Mouse (Mus musculus) heart, embryonic 10.5 days (tissue): Measurements from ENCODE around the gene H2al3. TPM values are rescaled to one million over a fixed set of nuclear protein-coding genes. Genes with fewer than 3 reads are reported as not detected.

Experiments used
- DNase-seq: peaks from one replicate; pipeline ENCODE4 v3.0.0-alpha.2; 2017; ENCODE audit warnings: low spot score
- H3K27ac ChIP-seq: fragments of 300-500 bp; sonication (generic); 2 replicates; pipeline ENCODE4 v1.5.1; 2016; ENCODE audit warnings: mild to moderate bottlenecking
- H3K27me3 ChIP-seq: fragments of 300-500 bp; sonication (generic); 2 replicates; pipeline ENCODE4 v1.6.1; 2016; ENCODE audit warnings: mild to moderate bottlenecking; ENCODE audit not compliant: poor library complexity, insufficient read depth, severe bottlenecking
- H3K36me3 ChIP-seq: fragments of 300-500 bp; sonication (generic); 2 replicates; pipeline ENCODE4 v1.6.1; 2016; ENCODE audit warnings: mild to moderate bottlenecking, moderate library complexity
- H3K4me1 ChIP-seq: fragments of 300-500 bp; sonication (generic); 2 replicates; pipeline ENCODE4 v1.6.1; 2016; ENCODE audit warnings: mild to moderate bottlenecking
- H3K4me3 ChIP-seq: fragments of 300-500 bp; sonication (generic); 2 replicates; pipeline ENCODE4 v1.5.1; 2016; ENCODE audit warnings: mild to moderate bottlenecking, moderate library complexity
- H3K9me3 ChIP-seq: fragments of 300-500 bp; sonication (generic); 2 replicates; pipeline ENCODE4 v1.6.1; 2016; ENCODE audit warnings: mild to moderate bottlenecking, moderate library complexity
- WGBS: fragments of 180-500 bp; shearing (Covaris S2); methylation state at CpG from one replicate; pipeline ENCODE4 v1.1.7; 2016; 5-methylcytosine and 5-hydroxymethylcytosine counted together
- polyA plus RNA-seq: library from polyadenylated mRNA; unstranded; fragments of >200 nt; fragmentation: Nextera tagmentation; extraction: Ambion mirVana; gene quantifications from 2 replicates; pipeline ENCODE4 v1.2.1, GENCODE M21; 2016

The H2al3 gene
- polyA plus RNA-seq: not detected in 2 replicates

DNA sequence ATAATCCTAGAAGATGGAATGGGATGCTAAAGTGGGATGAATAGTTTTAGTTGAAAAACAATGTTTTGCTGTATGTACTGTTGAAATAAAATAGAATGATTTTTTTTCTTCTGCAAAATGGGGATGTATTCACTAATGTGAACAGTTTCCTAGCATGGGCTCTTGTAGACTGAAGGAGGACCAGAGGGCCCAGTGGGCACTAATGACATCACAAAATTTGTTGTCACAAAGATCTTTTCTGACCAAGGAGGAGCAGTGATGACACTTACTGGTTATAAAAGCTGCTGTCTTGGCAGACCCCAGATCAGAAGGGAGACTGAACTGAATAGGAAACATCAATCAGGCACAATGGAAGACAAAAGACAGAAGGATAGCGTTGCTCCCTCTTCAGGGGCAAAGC, at the start of gene H2al3:
H2al3 (plus strand) TSS at position 301 of the 400 bp plus-strand sequence.
- no peaks in the 10 kb centered on the region for H3K27me3 ChIP-seq
- no peak within 1 kb of the TSS for H3K27ac ChIP-seq
- H3K36me3 ChIP-seq: no peaks in the 10 kb centered on the region
- no peaks in the 10 kb centered on the region for H3K4me1 ChIP-seq
- 38% methylated on average over 1 of the region's 1 CpGs for WGBS
- H3K9me3 ChIP-seq: no peaks in the 10 kb centered on the region
- H3K4me3 ChIP-seq: no peak within 1 kb of the TSS
- DNase-seq: no peak

DNA sequence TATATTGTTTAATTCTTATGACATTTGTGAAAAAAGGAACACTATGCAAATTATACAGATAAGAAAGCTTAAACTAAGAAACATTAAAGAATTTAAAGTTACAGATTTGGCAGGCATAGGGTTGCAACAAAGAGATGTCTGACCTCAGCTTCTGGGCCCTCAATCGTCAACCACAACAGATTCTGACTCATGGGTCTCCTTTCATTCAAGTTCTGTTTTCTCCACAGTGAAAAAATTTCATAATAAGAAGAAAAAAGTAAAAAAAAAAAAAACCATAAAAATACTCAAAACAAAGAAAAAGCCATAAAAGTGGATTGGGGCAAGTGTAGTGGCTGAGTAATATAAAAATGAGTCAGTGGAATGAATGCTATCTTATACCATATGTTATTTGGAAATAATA, 39.4 kb upstream of the H2al3 start:
- Histone ChIP-seq H3K9me3 (no peaks in the 10 kb centered on the region), H3K36me3 (no peaks in the 10 kb centered on the region), H3K27ac (no peak overlapping the region), H3K27me3 (no peaks in the 10 kb centered on the region), H3K4me1 (no peaks in the 10 kb centered on the region), H3K4me3 (no peak overlapping the region)
- DNase-seq: no peak
- WGBS: 75% methylated on average over 1 of the region's 1 CpGs

DNA sequence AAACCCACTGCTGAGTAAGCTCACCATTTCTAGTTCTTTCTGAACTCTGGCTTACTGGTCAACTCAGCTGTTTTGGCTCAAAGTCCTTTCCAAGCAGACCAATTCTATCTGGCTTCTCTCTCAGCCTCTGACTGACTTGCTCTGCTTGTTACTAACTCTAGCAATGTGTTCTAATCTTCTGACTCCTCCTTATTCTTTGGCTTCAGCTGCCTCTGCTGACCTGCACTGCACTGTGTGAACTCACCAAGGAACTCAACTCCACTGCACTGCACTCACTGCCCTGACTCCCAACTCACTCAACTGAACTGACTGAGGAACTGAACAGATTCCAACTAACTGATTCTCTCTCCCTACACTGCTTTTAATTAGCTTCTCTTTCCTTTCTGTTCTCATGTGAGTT, 37.0 kb upstream of the H2al3 start:
- no peaks in the 10 kb centered on the region for H3K36me3 ChIP-seq
- H3K27me3 ChIP-seq: no peaks in the 10 kb centered on the region
- no peaks in the 10 kb centered on the region for H3K9me3 ChIP-seq
- H3K27ac ChIP-seq: no peak overlapping the region
- no peak for DNase-seq
- H3K4me3 ChIP-seq: no peak overlapping the region
- no peaks in the 10 kb centered on the region for H3K4me1 ChIP-seq

DNA sequence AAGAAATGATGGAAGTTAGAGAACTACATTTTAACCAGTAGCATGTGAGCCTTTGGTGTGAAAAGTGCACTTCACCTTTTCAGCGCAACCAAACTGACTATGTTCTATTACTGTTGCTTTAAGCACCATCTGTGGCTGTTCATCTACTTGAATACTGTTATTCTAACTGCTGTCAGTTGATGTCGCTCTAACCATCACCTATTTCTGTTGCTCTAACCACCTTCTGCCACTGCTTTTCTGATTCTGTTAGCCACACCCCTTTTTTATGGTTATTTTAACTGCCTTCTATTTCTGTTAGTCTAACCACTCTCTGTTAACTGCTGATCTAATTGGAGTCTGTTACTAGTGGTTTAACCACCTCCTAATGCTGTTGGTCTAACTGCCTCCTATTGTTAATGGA, 14.7 kb upstream of the H2al3 start:
- no peaks in the 10 kb centered on the region for H3K27me3 ChIP-seq
- H3K4me1 ChIP-seq: no peaks in the 10 kb centered on the region
- no peaks in the 10 kb centered on the region for H3K9me3 ChIP-seq
- no peak overlapping the region for H3K27ac ChIP-seq
- WGBS: 74% methylated on average over 2 of the region's 2 CpGs
- no peaks in the 10 kb centered on the region for H3K36me3 ChIP-seq
- DNase-seq: no peak
- no peak overlapping the region for H3K4me3 ChIP-seq

DNA sequence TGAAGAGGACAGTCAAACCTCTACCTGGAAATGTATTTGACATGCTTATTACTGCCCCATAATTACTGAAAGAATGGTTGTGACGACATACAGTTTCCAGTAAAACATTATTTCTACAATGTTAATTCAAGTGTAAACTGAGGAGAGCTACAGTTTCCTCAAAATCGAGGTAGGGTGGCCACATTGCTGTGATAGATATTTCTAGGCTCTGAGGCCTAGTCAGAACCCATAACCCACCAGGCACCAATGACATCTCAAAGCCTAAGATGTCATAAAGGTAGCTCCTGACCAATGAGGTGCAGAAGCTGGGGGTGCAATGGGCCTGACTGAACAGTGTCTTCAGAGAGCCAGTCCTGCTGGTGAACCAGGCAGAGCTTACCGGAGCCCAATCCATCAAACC, 2.9 kb upstream of the H2al3 start, which contains the start of gene Hypm:
Hypm (plus strand) TSS at position 301 of the 400 bp plus-strand sequence.
- 73% methylated on average over 3 of the region's 3 CpGs for whole genome bisulfite sequencing
- H3K4me3 ChIP-seq: no peak within 1 kb of the TSS
- no peak for DNase-seq

DNA sequence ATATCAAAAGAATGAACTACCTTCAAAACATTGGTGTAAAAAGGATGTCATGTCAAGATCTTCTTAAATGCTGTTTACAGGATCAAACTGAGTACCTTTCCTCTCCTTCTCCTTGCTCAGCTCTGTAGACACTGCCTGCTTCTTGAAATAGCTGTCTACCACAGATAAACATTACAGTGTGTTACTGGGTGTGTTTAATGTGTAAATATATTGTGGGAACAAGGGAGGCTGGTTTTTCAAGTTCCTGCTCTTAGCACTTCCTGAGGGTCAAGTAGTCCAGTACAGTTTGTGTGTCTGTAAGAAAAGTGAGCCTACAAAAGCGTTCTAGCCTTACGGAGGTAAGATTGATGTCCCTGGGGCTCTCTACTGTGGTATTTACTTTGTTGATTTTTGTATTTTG, 12.4 kb downstream of the H2al3 start:
- no peaks in the 10 kb centered on the region for H3K4me1 ChIP-seq
- no peaks in the 10 kb centered on the region for H3K9me3 ChIP-seq
- 82% methylated on average over 2 of the region's 2 CpGs for WGBS
- H3K27me3 ChIP-seq: no peaks in the 10 kb centered on the region
- DNase-seq: no peak
- H3K4me3 ChIP-seq: no peak overlapping the region
- no peak overlapping the region for H3K27ac ChIP-seq
- H3K36me3 ChIP-seq: no peaks in the 10 kb centered on the region

More for the DNA sequence above, 2.9 kb upstream of the H2al3 start, which contains the start of gene Hypm:
- Histone ChIP-seq H3K4me1 (no peaks in the 10 kb centered on the region), H3K27ac (no peak within 1 kb of the TSS), H3K9me3 (no peaks in the 10 kb centered on the region), H3K36me3 (no peaks in the 10 kb centered on the region), H3K27me3 (no peaks in the 10 kb centered on the region)

DNA sequence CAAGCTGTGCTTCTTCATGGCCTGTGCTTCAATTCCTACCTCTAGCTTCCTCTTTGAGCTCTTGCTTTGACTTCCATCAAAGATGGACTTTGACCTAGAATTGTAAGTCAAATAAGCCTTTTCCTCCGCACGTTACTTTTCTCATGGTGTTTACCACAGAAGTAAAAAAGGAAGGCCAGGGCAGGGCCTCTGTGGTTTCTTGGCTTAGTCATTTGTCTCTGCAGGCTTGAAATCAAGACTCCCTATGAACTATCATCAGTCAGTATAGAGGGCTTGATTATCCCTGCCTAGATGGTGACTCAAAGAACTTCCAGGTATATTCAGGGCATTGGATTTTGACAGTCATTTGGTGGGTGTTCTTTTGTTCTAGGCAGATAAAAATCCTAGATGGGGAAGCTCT, 26.0 kb downstream of the H2al3 start:
- no peaks in the 10 kb centered on the region for H3K9me3 ChIP-seq
- 88% methylated on average over 2 of the region's 2 CpGs for WGBS
- no peaks in the 10 kb centered on the region for H3K4me1 ChIP-seq
- no peaks in the 10 kb centered on the region for H3K36me3 ChIP-seq
- no peaks in the 10 kb centered on the region for H3K27me3 ChIP-seq
- DNase-seq: no peak
- no peak overlapping the region for H3K4me3 ChIP-seq
- no peak overlapping the region for H3K27ac ChIP-seq

DNA sequence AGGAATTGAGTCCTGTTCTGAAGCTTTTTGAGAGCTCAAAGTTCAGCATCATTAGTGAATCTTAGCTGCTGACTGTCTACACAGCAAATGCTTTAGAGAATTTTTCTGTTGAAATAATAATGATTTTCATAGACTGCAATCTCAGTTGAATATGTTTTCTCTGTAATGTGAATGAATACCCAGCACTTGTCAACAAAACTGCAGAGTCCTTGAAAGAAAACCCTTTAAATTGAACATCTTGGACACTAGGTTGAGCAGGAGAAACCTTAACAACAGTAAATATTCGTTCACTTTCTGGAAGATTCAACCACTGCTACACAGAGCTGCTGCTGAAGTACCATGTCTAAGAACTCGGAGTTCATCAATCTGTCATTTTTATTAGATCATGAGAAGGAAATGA, 35.8 kb downstream of the H2al3 start, which contains the start of gene Sytl5:
Sytl5 (plus strand) TSS at position 301 of the 400 bp plus-strand sequence.
- Histone ChIP-seq H3K27ac (no peak within 1 kb of the TSS), H3K27me3 (no peaks in the 10 kb centered on the region), H3K36me3 (no peaks in the 10 kb centered on the region), H3K4me1 (no peaks in the 10 kb centered on the region), H3K9me3 (no peaks in the 10 kb centered on the region), H3K4me3 (no peak within 1 kb of the TSS)
- 59% methylated on average over 2 of the region's 2 CpGs for WGBS
- no peak for DNase-seq

Other genes starting within 250 kb of the H2al3 start
- gene Dynlt3, start 186.7 kb upstream of the H2al3 start, polyA plus RNA-seq: 41.0 and 53.5 TPM in 2 replicates
- gene Hypm, start 2.8 kb upstream of the H2al3 start, polyA plus RNA-seq: not detected in 2 replicates
- gene Sytl5, start 35.9 kb downstream of the H2al3 start, polyA plus RNA-seq: 0.16 and 0.63 TPM in 2 replicates